Comparison of ENCODE assay signal across 33 mouse cellular contexts in genomic region chr15:38572652-38573051, GRCm38 (mm10).
DNase-seq lines count a peak whose midpoint lies in the region; ATAC-seq and TF ChIP-seq lines count a peak whose summit lies in the region.
"Had no signal": no experiment of that assay in that cellular context is flagged by ENCODE, and none has a peak within 500 bp of the region (broad histone marks: within the 10 kb centered on the region; RNA-seq: fewer than 3 reads in every experiment).

No protein-coding gene starts in this region.

- no peak for TF ChIP-seq POLR2A in small intestine, adult 2 months (IDR thresholded peaks at IDR 0.05; ENCODE audit: low read depth, low read length)

- no peaks in the 10 kb centered on the region for H3K4me1 ChIP-seq in limb, embryonic 15.5 days
- 0 out of 2 replicates have a peak, but pooled peaks cover 5% of the 10 kb centered on the region for H3K4me1 ChIP-seq in limb, embryonic 10.5 days
- peaks cover 22% of the 10 kb centered on the region; the same call in 1 of the 2 replicates for H3K4me1 ChIP-seq in small intestine, adult 2 months (ENCODE audit: control insufficient read depth, insufficient read depth, insufficient read length, low read length)
- no peaks in the 10 kb centered on the region for H3K4me1 ChIP-seq in midbrain, embryonic 14.5 days (ENCODE audit: control insufficient read depth, insufficient read depth, low read length)
- H3K4me1 ChIP-seq: embryonic facial prominence, embryonic 10.5 days; embryonic facial prominence, embryonic 15.5 days; hindbrain, embryonic 13.5 days; midbrain, embryonic 12.5 days; neural tube, embryonic 15.5 days had no signal

- no peaks in the 10 kb centered on the region for H3K27me3 ChIP-seq in limb, embryonic 15.5 days
- H3K27me3 ChIP-seq in limb, embryonic 10.5 days (ENCODE audit: low read depth, poor library complexity, severe bottlenecking), result no peaks in the 10 kb centered on the region
- no peaks in the 10 kb centered on the region for H3K27me3 ChIP-seq in small intestine, adult 2 months (ENCODE audit: control insufficient read depth, insufficient read depth, low read length)
- no peaks in the 10 kb centered on the region for H3K27me3 ChIP-seq in midbrain, embryonic 14.5 days (ENCODE audit: control insufficient read depth, insufficient read depth, low read length)
- H3K27me3 ChIP-seq: embryonic facial prominence, embryonic 15.5 days; hindbrain, embryonic 13.5 days; midbrain, embryonic 12.5 days; neural tube, embryonic 15.5 days had no signal

- H3K4me3 ChIP-seq in limb, embryonic 15.5 days, result no peak overlapping the region
- H3K4me3 ChIP-seq in limb, embryonic 10.5 days, result no peak overlapping the region
- H3K4me3 ChIP-seq in small intestine, adult 2 months (ENCODE audit: low read depth, low read length), result no peak overlapping the region
- no peak overlapping the region for H3K4me3 ChIP-seq in midbrain, embryonic 14.5 days (replicated peaks; ENCODE audit: low read depth, low read length)
- H3K4me3 ChIP-seq: embryonic facial prominence, embryonic 10.5 days; embryonic facial prominence, embryonic 15.5 days; hindbrain, embryonic 13.5 days; layer of hippocampus, adult 2 months; left cerebral cortex, adult 2 months; liver, embryonic 13.5 days; megakaryocyte, embryonic 14.5 days; midbrain, embryonic 12.5 days; neural tube, embryonic 15.5 days had no signal

- ATAC-seq in limb, embryonic 15.5 days (ENCODE audit: insufficient number of reproducible peaks, low FRiP score, low TSS enrichment, low read depth), result 0 out of 2 replicates have a peak, but pooled peaks have one; percentile 19
- ATAC-seq in granulocyte monocyte progenitor cell, adult 5-6 weeks (replicated peaks; ENCODE audit: poor library complexity, severe bottlenecking), result peak; percentile 79
- no peak for ATAC-seq in midbrain, embryonic 14.5 days (ENCODE audit: low FRiP score, low TSS enrichment)
- ATAC-seq: forebrain, embryonic 14.5 days; intestine, embryonic 16.5 days had no signal

- H3K9ac ChIP-seq in limb, embryonic 15.5 days, result no peak overlapping the region
- no peak overlapping the region for H3K9ac ChIP-seq in midbrain, embryonic 14.5 days (replicated peaks; ENCODE audit: low read length)
- H3K9ac ChIP-seq: embryonic facial prominence, embryonic 15.5 days; hindbrain, embryonic 13.5 days; liver, embryonic 13.5 days; midbrain, embryonic 12.5 days; neural tube, embryonic 15.5 days had no signal

- no peaks in the 10 kb centered on the region for H3K9me3 ChIP-seq in limb, embryonic 15.5 days
- no peaks in the 10 kb centered on the region for H3K9me3 ChIP-seq in limb, embryonic 10.5 days (replicated peaks)
- no peaks in the 10 kb centered on the region for H3K9me3 ChIP-seq in midbrain, embryonic 14.5 days (ENCODE audit: control insufficient read depth, low read length)
- H3K9me3 ChIP-seq: embryonic facial prominence, embryonic 10.5 days; embryonic facial prominence, embryonic 15.5 days; hindbrain, embryonic 13.5 days; liver, embryonic 13.5 days; megakaryocyte, embryonic 14.5 days; midbrain, embryonic 12.5 days; neural tube, embryonic 15.5 days had no signal

- H3K36me3 ChIP-seq in limb, embryonic 15.5 days, result no peaks in the 10 kb centered on the region
- no peaks in the 10 kb centered on the region for H3K36me3 ChIP-seq in limb, embryonic 10.5 days
- no peaks in the 10 kb centered on the region for H3K36me3 ChIP-seq in small intestine, adult 2 months (ENCODE audit: control insufficient read depth, insufficient read depth, low read length)
- no peaks in the 10 kb centered on the region for H3K36me3 ChIP-seq in midbrain, embryonic 14.5 days (ENCODE audit: control insufficient read depth, insufficient read depth, low read length)
- H3K36me3 ChIP-seq: embryonic facial prominence, embryonic 10.5 days; embryonic facial prominence, embryonic 15.5 days; hindbrain, embryonic 13.5 days; liver, embryonic 13.5 days; midbrain, embryonic 12.5 days; neural tube, embryonic 15.5 days had no signal

- no peak overlapping the region for H3K4me2 ChIP-seq in limb, embryonic 15.5 days
- H3K4me2 ChIP-seq in midbrain, embryonic 14.5 days (ENCODE audit: low read length), result no peak overlapping the region
- H3K4me2 ChIP-seq: embryonic facial prominence, embryonic 15.5 days; hindbrain, embryonic 13.5 days; liver, embryonic 13.5 days; midbrain, embryonic 12.5 days; neural tube, embryonic 15.5 days had no signal

- WGBS in limb, embryonic 15.5 days, result 77% methylated on average over 4 of the region's 4 CpGs
- 85% methylated on average over 4 of the region's 4 CpGs for WGBS in limb, embryonic 10.5 days
- 70% methylated on average over 4 of the region's 4 CpGs for WGBS in small intestine, adult 2 months
- WGBS in midbrain, embryonic 14.5 days, result 87% methylated on average over 4 of the region's 4 CpGs

- no peak for DNase-seq in limb, embryonic 10.5 days (ENCODE audit: low spot score)
- DNase-seq in Muller cell, postnatal 12 days (ENCODE audit: inconsistent ontology term), result peak; percentile 42
- DNase-seq in thymus, adult 18-20 months, result no peak
- DNase-seq in cerebellum, postnatal 36 days, result no peak
- DNase-seq in midbrain, embryonic 14.5 days, result no peak
- DNase-seq: adrenal gland, postnatal 25 days; B cell, adult 2 months; cerebellum, adult 18-20 months; cerebellum, postnatal 14 days; gastrocnemius, postnatal 36 days; heart, postnatal 4 days; kidney, adult 8-10 months; kidney, postnatal 10 days; liver, embryonic 13.5 days; lung, adult 18-20 months; lung, postnatal 10 days; retina, postnatal 1 day; right cerebral cortex, postnatal 14 days; thymus, adult 2 months; thymus, postnatal 36 days had no signal

- no peak for TF ChIP-seq CTCF in small intestine, adult 2 months (IDR thresholded peaks at IDR 0.05; ENCODE audit: extremely low read depth, insufficient read length, insufficient replicate concordance, low read depth, low read length)

- no peak overlapping the region for H3K27ac ChIP-seq in limb, embryonic 15.5 days
- no peak overlapping the region for H3K27ac ChIP-seq in limb, embryonic 10.5 days
- peak overlapping the region; percentile 11; the same call in 1 of the 2 replicates for H3K27ac ChIP-seq in small intestine, adult 2 months (ENCODE audit: insufficient read depth, low read depth, low read length)
- no peak overlapping the region for H3K27ac ChIP-seq in midbrain, embryonic 14.5 days (replicated peaks; ENCODE audit: low read depth, low read length)
- H3K27ac ChIP-seq: embryonic facial prominence, embryonic 10.5 days; embryonic facial prominence, embryonic 15.5 days; hindbrain, embryonic 13.5 days; layer of hippocampus, adult 2 months; left cerebral cortex, adult 2 months; liver, embryonic 13.5 days; midbrain, embryonic 12.5 days; neural tube, embryonic 15.5 days had no signal
